Mouse (Mus musculus) embryonic fibroblast, embryonic 13.5 days (primary cell): ENCODE measurements around the gene Tppp3. TPM values are rescaled to one million over a fixed set of nuclear protein-coding genes. Genes with fewer than 3 reads are reported as not detected.

ENCODE experiments used
- H3K27ac ChIP-seq: 2 replicates; pipeline ENCODE4 v1.5.1; 2012; ENCODE audit warnings: low read length, control low read depth, inconsistent platforms; ENCODE audit not compliant: insufficient read depth
- H3K4me1 ChIP-seq: 2 replicates; pipeline ENCODE4 v1.6.1; 2011; ENCODE audit warnings: low read length; ENCODE audit not compliant: control insufficient read depth, insufficient read depth
- H3K4me3 ChIP-seq: 2 replicates; pipeline ENCODE4 v1.5.1; 2011; ENCODE audit warnings: mild to moderate bottlenecking, control low read depth, low read length; ENCODE audit not compliant: insufficient read depth
- CTCF ChIP-seq: IDR thresholded peaks from 2 replicates; pipeline ENCODE4 v1.5.1; 2011; ENCODE audit warnings: mild to moderate bottlenecking, control low read depth, low read length, moderate library complexity, borderline replicate concordance; ENCODE audit not compliant: insufficient read depth
- POLR2A ChIP-seq: IDR thresholded peaks from 2 replicates; pipeline ENCODE4 v1.6.1; 2011; ENCODE audit warnings: low read depth, mild to moderate bottlenecking, control low read depth, low read length, moderate library complexity
- polyA plus RNA-seq: library from polyadenylated mRNA; stranded (reverse); fragments of >200 nt; gene quantifications from 2 replicates; pipeline ENCODE4 v1.2.4, GENCODE M21; 2011; ENCODE audit warnings: low read depth; ENCODE audit not compliant: missing spikeins, insufficient read length

The Tppp3 gene
- polyA plus RNA-seq, 1 experiment: 8.5 TPM

- Histone ChIP-seq H3K4me1 (peaks cover 2% of the 10 kb centered on the region), H3K27ac (no peak overlapping the region), H3K4me3 (no peak overlapping the region)
- TF ChIP-seq CTCF (no peak), POLR2A (no peak)
These were observed 2.2 kb downstream of the Tppp3 start for GRCm38 (mm10) chr8:105469041-105469695.

GRCm38 (mm10) chr8:105468002-105468720, 3.2 kb downstream of the Tppp3 start:
- TF ChIP-seq CTCF: no peak
- no peak for TF ChIP-seq POLR2A
- Histone ChIP-seq H3K4me3 (no peak overlapping the region), H3K27ac (no peak overlapping the region), H3K4me1 (no peaks in the 10 kb centered on the region; the same call in 1 of the 2 replicates)

GRCm38 (mm10) chr8:105467396-105467985, 3.8 kb downstream of the Tppp3 start:
- no peak overlapping the region for H3K27ac ChIP-seq
- no peak overlapping the region for H3K4me3 ChIP-seq
- TF ChIP-seq CTCF (no peak), POLR2A (no peak)
- H3K4me1 ChIP-seq: no peaks in the 10 kb centered on the region; the same call in 1 of the 2 replicates

- TF ChIP-seq CTCF: no peak
- no peak for TF ChIP-seq POLR2A
These were observed 4.5 kb downstream of the Tppp3 start for GRCm38 (mm10) chr8:105466700-105467291.

GRCm38 (mm10) chr8:105466246-105466645, 5.1 kb downstream of the Tppp3 start:
- no peaks in the 10 kb centered on the region for H3K4me1 ChIP-seq
- H3K27ac ChIP-seq: no peak overlapping the region
- no peak overlapping the region for H3K4me3 ChIP-seq
- TF ChIP-seq POLR2A: no peak
- no peak for TF ChIP-seq CTCF

More at GRCm38 (mm10) chr8:105466700-105467291, 4.5 kb downstream of the Tppp3 start:
- no peak overlapping the region for H3K27ac ChIP-seq
- H3K4me1 ChIP-seq: no peaks in the 10 kb centered on the region; the same call in 1 of the 2 replicates
- H3K4me3 ChIP-seq: no peak overlapping the region

- no peak for TF ChIP-seq POLR2A
- no peak for TF ChIP-seq CTCF
- no peak overlapping the region for H3K4me3 ChIP-seq
- H3K27ac ChIP-seq: no peak overlapping the region
- no peaks in the 10 kb centered on the region for H3K4me1 ChIP-seq
These were observed 6.7 kb downstream of the Tppp3 start for GRCm38 (mm10) chr8:105464595-105464994.

GRCm38 (mm10) chr8:105461085-105461803, 10.1 kb downstream of the Tppp3 start:
- Histone ChIP-seq H3K27ac (no peak overlapping the region), H3K4me1 (no peaks in the 10 kb centered on the region), H3K4me3 (no peak overlapping the region)
- no peak for TF ChIP-seq CTCF

- Histone ChIP-seq H3K4me1 (no peaks in the 10 kb centered on the region), H3K4me3 (no peak overlapping the region), H3K27ac (no peak overlapping the region)
- TF ChIP-seq POLR2A (no peak), CTCF (no peak)
These were observed 16.1 kb downstream of the Tppp3 start for GRCm38 (mm10) chr8:105455218-105455617.

- Histone ChIP-seq H3K4me3 (no peak overlapping the region), H3K27ac (no peak overlapping the region), H3K4me1 (no peaks in the 10 kb centered on the region)
- no peak for TF ChIP-seq POLR2A
- no peak for TF ChIP-seq CTCF
These were observed 17.2 kb downstream of the Tppp3 start for GRCm38 (mm10) chr8:105454088-105454487.
